Mouse (Mus musculus) urinary bladder, postnatal 36 days (tissue): ENCODE measurements around the gene Prrc2b.

Source experiments
- DNase-seq, 2 experiments: peaks; one replicate each; pipeline ENCODE4 v3.0.0; 2022; ENCODE audit warnings: low spot score in 2 of 2, mixed read lengths in 1 of 2

Gene Prrc2b

DNA sequence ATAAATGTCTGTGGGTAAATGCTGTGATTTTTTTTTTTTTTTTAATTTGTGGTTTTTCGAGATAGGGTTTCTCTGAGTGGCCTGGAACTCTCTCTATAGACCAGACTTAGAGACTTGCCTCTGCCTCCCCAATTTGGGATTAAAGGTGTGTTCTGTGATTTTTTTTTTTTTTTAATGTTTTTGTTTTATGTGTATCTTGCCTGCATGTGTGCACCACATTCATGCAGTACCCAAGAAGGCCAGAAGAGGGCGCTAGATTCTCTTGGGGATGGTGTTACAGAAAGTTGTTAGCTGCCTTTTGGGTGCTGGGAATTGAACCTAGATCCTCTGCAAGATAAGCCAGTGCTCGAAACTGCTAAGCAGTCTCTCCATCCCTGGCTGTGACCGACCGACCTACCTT, 10.1 kb downstream of the Prrc2b start:
- DNase-seq, result no peak

DNA sequence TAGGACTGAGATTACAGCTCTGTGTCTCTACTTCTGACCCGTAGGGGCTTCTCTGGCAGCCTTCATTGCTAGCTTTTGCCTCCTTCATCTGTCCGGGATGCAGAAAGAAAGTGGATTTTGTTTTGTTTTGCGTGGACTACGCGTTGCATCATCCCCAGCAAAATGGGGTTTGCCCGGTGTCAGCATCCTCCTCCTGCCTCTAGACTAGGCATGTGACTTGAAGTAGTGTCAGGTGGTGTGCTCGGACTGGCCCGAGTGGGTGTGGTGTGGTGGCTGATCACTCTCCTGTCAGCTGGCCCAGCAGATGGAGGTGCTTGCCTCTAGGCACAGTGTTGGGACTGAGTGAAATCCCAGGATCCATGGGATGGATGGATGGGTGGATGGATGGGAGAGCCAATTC, 11.2 kb downstream of the Prrc2b start:
- no peak for DNase-seq

DNA sequence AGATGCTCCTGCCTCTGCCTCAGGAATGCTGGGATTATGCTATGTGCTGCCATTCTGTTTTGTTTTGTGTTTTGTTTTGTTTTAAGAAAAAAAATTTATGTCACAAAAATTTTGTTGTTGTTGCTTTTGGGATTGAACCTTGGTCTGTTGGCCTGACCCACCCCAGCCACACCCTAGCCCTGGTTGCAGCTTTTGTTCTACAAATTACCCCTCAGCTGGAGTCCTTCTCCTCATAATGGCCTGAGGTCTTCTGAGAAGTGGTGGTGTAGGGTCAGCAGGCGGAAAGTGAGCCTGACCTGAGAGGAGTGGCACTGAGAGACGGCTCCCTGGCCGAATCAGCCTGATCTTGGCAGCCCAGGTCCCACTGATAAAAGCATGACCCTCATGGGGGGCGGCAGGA, 11.8 kb downstream of the Prrc2b start:
- no peak for DNase-seq

DNA sequence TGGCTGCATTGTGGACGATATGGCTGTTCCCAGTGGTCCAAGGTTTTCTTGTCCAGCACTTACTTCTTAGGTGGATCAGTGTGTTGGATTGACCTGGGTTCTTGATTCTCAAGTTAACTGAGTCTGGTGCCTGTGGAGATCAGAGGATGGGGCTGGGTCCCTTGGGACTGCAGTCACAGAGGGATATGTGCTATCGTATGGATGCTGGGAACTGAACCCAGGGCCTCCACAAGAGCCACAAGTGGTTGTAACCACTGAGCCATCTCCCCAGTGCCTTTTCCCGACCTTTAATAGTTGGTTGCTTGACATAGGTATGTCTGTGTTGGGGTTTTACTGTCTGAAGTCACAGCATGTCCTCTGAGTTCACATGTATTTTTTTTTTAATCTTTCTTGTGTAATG, 12.2 kb downstream of the Prrc2b start:
- no peak for DNase-seq

DNA sequence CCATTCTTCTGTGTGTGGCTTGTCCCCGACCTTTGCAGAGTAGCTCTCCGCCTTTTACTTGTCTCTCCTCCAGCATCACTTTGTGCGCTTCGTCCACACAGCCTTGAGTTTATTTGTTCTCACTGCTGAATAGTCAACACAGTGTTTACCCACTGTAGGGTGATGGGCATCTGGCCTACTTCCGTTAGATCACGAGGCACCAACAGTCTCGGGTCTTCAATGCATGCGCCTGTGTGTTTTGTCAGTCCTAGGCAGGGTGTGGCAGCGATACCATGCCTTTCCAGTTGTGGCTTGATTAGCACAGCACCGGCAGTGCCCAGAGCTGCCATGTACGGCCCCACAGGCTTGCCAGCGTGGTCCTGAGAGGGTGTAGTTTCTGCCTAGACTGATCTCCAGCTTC, 13.6 kb downstream of the Prrc2b start:
- peak in 1 of 2 experiments; percentile 57 for DNase-seq

DNA sequence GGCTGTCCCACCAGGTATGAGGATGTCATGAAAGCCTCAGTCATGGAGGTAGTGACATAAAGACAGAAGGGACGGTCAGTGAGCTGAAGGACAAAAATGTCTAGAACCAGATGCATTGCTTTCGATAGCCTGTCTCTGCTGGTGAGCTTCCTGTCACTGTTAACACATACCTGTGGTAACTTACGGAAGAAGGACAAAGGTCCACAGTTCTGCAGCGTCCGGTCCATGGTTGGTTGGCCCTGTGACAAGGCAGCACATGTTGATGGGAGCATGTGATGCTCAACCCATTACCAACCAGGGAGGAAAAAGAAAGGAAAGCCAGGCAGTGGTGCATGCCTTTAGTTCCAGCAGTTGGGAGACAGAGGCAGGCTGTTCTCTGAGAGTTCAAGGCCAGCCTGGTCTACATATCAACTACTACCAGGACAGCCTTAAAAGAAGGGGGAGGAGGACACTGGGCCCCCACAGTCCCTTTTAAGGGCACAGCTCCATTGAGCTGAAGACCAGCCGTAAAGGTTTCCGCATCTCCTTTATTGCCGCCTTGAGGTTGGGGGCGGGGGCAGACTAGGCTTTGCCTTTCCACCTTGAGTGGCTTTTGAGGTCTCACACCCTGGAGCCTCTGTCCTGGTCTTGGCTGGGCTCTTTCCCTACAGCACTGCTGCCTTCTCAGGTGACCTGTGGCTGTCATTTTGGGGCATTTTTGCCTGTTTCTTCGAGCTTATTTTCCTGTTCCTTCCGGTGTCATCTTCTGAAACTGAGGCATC, 14.3 kb downstream of the Prrc2b start:
- DNase-seq, result no peak

DNA sequence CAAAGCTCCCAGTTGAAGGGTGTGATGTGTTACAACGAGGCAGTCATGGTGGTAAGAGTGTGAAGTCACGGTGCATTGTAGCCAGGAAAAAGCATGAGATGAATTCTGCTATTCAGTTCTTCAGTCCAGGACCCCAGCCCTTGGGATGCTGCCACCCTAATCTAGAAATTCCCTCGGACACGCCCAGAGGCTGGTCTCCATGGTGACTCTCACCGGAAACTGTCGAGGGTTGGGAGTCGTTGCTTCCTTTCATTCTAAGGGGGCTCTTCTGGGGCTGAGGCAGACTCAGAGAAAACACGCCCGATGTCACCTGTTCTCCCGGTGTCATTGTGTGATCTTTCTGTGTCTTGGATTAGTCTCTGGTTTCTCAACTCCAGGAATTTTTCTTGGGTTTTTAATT, 15.7 kb downstream of the Prrc2b start:
- DNase-seq, result no peak

DNA sequence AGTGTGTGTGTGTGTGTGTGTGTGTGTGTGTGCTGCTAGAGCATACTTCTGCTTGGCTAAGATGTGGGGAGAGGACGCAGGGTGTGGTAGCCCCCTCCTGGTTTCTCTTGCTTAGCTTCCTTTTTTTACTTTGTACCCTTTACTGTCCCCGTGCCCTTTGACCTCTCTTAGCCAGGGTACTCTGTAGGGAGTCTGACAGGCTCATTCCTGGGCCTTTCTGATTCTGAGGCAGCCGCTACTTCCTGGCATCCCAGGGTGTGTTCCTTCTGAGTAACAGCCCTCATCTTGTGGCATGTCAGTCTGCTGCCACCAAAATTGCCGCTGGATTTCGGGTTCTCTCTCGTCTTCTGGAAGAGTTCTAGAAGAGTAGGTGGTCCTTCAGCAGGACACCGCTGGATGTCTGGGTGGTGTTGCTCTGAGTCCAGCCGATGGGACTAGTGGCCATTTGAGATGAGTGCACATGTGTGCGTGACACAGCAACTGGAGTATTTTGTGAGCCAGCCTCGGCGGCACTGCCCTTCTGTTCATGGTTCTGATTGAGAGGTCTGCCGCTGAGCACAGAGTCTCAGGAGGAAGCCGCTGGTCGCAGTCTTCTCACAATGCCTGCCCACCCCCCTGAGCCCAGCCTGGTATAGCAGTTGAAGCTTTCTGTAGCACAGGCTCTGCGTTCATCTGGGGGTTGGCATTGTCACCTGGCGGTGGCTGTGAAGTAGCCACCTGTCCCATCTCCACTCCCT, 16.3 kb downstream of the Prrc2b start:
- DNase-seq, result no peak

DNA sequence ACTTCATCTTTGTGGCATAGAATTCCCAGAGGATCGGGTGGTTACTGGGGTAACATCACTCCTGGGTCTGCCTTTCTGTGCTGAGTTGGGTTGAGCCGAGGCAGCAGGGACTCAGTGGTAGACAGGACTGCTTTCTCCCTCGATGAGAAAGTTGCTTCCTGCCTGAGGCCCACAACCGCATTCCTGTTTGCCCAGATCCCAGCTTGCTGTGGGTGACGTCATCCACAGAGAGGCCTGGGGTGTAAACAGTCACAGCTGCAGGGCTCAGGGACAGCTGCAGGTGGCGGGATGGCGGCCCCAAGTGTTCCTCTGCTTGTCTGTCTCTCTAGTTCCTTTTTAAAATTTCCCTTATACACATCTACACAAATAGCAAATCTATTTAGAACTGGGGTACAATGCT, 16.9 kb downstream of the Prrc2b start:
- DNase-seq, result peak in 1 of 2 experiments; percentile 61

DNA sequence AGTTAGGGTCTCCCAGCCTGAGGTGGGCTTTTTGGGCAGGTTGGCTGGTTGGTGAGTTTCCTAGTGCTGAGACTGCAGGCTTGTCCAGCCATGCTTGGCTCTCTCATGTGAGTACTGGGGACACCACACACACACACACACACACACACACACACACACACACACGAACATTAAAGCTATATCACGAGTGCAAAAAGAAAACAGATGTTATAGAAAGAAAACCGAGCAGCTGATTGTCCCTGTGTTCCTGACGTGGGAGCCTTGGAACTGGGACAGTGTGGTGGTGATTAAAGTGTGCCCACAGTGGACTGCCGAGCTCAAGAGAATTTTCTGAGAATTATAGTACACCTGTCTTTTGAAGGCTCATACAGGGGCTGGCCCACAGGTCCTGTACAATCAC, 18.4 kb downstream of the Prrc2b start:
- no peak for DNase-seq

DNA sequence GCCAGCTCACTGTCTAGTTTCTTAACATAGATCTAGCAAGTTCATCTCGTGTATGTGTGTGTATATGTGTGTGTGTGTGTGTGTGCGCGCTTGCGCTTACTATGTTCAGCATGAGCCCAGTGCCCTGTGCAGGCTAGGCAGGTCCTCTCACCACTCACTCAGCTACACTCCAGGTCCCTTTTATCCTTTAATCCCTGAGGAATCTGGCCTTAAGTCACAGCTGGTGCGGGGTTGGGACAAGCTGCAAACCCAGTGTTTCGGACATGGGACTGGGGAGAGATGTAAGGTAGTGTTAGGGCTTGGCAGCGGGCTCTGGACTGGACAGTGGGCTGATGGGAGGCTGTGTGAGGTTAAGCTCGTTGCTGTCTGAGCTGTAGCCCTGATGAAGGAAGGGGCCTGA, 19.1 kb downstream of the Prrc2b start:
- no peak for DNase-seq

DNA sequence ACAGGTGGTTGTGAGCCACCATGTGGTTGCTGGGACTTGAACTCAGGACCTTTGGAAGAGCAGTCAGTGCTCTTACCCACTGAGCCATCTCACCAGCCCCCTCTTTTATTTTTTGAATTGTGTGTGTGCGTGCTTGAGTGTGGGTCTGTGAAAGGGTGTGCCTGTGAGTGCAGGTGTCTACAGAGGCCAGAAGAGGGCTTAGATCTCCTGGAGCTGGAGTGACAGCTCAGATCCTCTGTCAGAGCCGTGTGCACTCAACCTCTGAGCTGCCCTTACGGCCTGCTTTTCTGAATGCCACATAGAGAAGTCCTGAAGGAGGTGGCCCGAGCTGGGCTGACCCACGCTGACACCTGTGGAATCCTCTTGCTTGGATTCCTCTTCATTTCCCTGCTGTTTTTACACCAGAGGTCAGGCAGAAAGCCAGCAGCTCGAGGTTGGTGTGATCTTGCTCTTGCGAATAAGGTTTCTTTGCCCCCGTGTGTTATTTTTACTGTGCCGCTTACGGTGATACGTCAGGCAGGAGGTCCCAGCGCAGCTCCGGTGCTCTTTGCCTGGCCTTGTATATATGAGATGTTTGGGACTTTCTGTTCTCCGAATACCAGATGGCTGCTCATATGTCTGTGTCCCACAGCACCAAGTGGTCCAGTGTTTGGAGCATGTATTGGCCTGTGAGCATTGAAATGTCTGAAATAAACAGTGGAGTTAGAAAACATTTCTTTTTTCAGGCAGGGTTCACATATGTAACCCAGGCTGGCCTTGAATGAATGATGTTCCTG, 21.0 kb downstream of the Prrc2b start:
- no peak for DNase-seq

DNA sequence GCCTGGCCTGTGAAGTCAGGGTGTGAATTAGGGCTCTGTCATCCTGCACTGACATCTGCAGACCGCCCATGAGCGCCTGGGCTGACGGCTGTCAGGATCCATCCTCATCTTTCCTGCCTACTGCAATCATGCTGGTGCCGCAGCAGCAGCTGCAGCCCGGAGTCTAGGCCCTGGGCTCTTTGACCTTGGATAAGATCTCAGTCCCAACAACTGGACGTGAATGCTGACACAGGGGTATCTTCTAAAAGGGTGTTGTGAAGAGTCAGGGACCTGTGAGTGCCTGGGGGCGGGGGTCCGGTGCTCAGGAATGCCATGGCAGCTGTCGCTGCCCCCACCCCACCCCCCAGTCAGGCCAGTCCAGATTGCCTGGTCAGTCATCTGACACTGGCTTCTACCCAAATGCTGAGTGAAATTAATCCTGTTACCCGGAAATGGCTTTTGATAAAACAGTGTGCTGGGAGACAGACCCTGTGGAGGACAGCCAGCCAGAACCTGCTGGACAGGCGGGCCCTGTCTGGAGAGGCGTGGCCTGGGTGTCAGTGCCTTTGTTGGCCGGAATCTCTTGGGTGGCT, 23.4 kb downstream of the Prrc2b start:
- peak; percentile 75 to 82 for DNase-seq

DNA sequence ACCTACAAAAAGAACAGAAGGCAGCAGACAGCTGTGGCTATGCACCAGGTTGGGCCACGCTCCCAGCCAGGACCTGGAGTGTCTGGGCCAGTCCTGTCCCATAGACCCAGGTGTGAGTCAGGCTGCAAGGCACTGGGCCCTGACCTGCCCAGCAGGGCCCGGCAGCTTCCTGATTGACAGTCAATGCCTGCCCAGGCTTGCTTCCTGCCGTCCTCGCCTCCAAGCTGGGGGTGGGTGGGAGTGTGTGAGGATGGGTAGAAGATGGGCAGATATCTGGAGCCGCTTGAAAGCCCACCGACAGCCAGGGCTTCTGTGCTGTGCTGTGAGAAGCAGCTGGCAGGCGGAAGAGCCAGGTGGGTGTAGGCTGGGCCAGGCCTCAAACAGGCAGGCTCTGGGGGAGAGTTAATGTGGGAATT, 24.2 kb downstream of the Prrc2b start:
- DNase-seq, result peak in 1 of 2 experiments; percentile 79

DNA sequence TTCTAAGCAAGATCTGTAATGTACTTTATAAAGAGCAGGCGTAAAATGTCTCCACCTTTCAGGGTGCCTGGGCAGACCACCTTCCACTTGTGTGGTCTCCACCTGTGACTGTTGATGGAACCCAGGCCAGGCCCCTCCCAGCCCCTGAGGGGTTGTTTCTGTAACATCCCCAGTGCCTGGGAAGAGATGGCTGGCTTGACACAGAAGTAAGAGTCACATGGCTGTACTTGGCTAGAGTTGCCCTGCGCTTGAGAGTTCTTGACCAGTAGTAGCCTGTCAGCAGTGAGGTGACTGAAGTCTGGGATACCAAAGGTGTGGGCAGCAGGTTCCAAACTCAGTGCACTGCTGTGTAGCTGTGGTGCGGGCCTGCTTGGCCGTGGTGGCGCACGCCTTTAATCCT, 24.6 kb downstream of the Prrc2b start:
- no peak for DNase-seq

DNA sequence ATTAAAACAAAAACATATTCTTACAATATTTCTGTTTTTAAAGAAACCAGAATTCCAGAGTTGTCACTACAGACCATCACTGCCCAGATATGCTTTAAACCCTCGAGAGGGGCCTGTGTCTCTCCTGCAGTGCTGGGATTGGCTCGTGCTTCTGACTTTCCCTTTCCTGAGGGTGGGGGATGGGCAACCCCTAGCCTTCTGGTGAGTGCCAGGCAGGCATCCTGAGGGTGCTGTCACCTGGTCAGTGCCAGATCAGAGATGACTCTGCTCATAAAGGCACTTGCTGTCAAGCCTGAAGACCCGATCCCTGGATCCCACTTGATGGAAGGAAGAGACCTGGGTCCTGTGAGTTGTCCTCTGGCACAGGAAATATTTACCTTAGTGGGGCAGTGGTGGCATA, 26.0 kb downstream of the Prrc2b start:
- DNase-seq, result no peak

DNA sequence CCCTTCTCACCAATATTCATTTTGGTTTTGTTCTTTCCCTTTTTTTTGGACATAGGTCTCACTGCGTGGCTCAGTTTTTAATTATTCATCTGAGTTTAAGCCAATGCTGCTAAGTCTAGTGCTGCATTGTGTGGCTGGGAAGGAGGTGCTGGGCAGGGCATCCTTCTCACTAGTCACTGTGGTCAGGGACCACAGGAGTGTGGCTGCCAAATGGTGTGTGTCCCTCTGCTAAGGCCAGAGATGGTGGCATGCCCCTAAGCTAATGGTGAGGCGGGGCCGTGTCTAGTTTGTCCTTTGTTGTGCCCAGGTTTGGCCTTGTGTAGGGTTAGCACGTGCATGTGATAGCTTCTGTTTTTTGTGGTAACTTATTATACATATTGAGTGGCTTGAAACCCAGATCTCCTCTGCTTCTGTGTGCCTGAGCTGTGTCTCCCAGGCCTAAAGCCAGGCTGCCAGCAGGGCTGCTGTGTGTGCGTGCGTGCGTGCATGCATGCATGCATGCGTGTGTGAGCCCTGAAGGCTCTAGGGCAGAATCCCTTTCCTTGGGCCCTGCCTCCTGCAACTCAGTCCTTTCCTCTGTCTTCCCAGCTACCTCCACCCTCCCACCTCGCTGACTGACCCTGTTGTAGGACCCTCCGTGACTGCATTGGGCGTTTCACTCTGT, 26.6 kb downstream of the Prrc2b start:
- no peak for DNase-seq

DNA sequence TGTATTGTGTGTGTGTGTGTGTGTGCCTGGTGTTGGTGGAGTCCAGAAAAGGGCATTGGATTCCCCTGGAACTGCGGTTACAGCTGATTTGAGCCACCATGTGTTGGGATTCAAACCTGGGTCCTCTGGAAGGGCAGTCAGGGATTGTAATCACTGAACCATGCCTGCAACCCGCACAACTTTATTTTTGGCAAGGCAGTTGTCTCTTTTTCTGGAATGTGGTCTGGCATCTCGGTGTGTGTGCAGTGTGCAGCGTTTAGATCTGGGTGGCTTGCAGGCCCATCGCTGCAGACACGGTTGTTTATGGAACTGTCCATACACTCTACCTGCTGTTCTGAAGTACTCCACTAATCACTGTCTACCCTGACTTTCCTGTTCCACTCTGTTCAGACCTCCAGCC, 28.5 kb downstream of the Prrc2b start:
- DNase-seq, result no peak

DNA sequence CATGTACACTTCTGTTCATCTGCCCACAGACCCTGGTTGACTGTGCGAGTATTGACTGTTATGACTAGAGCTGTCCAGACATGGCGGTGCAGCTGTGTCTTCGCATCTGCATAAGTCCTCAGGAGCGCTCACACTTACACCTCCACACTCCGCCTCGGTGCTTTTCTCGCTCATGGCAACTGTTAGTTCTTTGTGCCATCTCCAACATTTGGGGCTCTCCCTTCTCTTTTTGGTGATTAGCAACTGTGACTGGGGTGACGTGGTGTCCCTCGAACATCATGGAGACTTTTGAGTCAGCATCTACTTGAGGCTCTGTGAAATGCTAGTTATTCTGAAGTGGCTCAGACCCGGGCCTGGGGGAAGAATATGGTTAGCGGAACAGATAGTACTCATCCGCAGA, 29.2 kb downstream of the Prrc2b start:
- DNase-seq, result no peak

DNA sequence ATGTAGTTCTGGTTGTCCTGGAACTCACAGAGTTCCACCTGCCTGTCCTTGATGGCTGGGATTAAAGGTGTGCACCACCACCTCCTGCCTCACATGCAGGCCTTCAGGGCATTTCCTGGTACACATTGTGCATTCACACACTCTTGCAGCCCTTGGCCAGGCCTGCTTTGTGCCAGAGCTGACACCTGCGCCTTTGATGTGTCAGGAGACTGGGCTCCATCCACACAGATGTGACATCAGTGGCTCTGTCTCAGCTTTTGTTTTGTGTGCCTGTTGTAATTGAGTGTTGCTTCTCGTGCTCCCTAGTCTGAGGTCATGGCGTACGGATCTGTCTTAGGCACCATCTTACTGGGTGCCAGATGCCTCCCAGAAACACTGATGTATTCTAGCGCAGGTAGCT, 30.5 kb downstream of the Prrc2b start:
- no peak for DNase-seq

DNA sequence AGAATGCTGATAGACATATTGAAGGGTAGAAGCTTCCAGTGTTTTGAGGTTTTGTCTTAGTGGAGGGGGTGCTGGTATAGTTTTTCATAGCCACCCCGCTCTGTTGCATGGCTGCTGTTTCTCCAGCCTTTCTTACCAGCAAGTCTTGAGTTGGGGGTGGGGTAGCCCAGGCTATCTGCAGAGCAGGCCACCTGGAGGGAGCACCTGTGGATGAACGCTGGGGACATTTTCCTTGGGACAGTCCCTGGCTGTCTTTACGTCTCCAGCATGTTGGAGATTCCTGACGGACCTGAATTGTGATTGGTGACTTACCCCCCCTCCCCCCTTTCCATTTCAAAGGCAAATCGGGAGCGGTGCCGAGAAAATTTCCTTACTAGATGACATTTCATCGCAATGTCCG, 31.2 kb downstream of the Prrc2b start:
- no peak for DNase-seq
